In genomic region chr17:5039826-5040225, GRCm38 (mm10) we compare ENCODE assay signal across 18 mouse cellular contexts.
"Had no signal": no experiment of that assay in that cellular context is flagged by ENCODE, and none has a peak within 500 bp of the region (broad histone marks: within the 10 kb centered on the region; RNA-seq: fewer than 3 reads in every experiment).

No protein-coding gene starts in this region.

- ATAC-seq: midbrain, embryonic 16.5 days had no signal

- H3K9ac ChIP-seq: lung, embryonic 14.5 days; midbrain, embryonic 12.5 days; neural tube, embryonic 13.5 days; neural tube, embryonic 15.5 days had no signal

- H3K4me3 ChIP-seq: midbrain, embryonic 10.5 days; midbrain, embryonic 12.5 days; myocyte; neural tube, embryonic 13.5 days; neural tube, embryonic 15.5 days had no signal

- H3K27me3 ChIP-seq: midbrain, embryonic 12.5 days; neural tube, embryonic 13.5 days; neural tube, embryonic 15.5 days had no signal

- H3K9me3 ChIP-seq: midbrain, embryonic 10.5 days; midbrain, embryonic 12.5 days; neural tube, embryonic 13.5 days; neural tube, embryonic 15.5 days had no signal

- DNase-seq: lung, embryonic 14.5 days; lung, postnatal 10 days; lung, postnatal 4 days; midbrain, embryonic 14.5 days; retina, postnatal 1 day; right cerebral cortex, adult 18-20 months; right cerebral cortex, postnatal 25 days; right cerebral cortex, postnatal 4 days; spleen, adult 18-20 months; thymus, adult 18-20 months; thymus, postnatal 14 days; thymus, postnatal 36 days had no signal

- H3K36me3 ChIP-seq: neural tube, embryonic 15.5 days had no signal

- H3K4me2 ChIP-seq: lung, embryonic 14.5 days; midbrain, embryonic 12.5 days; neural tube, embryonic 13.5 days; neural tube, embryonic 15.5 days had no signal

- H3K27ac ChIP-seq: midbrain, embryonic 10.5 days; midbrain, embryonic 12.5 days; neural tube, embryonic 13.5 days; neural tube, embryonic 15.5 days had no signal
